Mouse (Mus musculus) layer of hippocampus, adult 8-10 months (tissue): ENCODE measurements at regions not wholly inside any gene's neighbourhood (a gene's known extent, or its start where the extent isn't known, plus 50 kb on each side); places are given as distances from the start of the nearest gene placed in this dataset.

Source experiments
- DNase-seq, 2 experiments: peaks; one replicate each; pipeline ENCODE4 v3.0.0; 2022; ENCODE audit warnings: low spot score in 2 of 2

DNA sequence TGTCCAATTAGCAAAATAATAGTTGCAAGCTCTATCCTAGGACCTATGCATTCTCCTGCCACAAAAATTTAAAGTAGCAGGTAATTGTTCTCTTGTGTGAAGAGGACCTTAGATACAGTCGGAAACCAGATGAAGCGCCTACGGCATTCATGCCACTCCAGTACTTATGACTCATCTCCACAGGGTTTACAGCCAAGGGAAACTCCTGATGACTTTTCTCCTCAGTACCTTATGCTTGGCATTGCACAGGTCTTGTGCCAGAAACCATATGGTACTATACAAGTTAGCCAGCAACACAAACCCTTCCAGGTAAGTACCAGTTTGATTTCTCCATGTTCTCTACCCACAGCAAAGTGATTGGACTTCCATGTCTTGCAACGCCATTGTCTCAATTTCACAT, 606.3 kb upstream of the Dmac1 start:
- DNase-seq, result no peak

DNA sequence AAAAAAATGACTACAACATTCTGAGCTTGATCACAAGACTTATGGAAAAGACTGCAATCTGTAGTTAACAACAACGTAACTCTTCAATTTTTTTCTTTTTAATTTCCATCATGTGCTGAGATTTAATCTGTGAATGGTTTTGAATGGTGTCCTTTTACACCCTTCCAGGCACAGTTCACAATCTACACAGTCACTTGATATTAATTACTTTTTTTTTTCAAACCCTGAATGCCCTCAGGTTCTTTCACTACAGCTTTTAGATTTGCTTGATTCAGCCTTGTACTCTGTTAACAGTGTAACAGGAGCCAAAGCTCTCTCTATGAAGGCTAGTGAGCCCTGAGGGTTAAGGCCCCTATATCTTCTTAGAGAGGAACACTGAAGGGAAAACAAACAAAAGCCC, 591.7 kb upstream of the Dmac1 start:
- no peak for DNase-seq

DNA sequence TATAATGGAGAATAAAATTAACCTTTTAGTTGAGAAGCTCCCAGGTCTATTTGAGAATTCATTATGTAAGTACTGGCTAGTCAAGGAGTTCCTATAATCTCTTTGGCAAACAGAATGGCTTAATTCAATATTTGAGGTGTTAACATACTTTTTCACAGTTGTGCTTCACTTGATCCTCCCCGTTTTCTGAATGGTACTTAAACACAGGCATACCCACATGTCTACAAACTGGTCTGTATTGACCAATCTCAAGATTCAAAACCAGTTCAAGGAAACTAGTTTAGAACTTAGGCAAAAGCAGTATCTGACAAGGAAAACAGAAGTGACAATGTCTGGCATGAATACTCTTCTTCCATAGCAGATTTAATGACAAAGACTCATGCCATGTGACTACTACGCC, 583.0 kb upstream of the Dmac1 start:
- DNase-seq, result no peak

- no peak for DNase-seq
Observed at GRCm38 (mm10) chr4:75857769-75858408, 579.8 kb upstream of the Dmac1 start.

DNA sequence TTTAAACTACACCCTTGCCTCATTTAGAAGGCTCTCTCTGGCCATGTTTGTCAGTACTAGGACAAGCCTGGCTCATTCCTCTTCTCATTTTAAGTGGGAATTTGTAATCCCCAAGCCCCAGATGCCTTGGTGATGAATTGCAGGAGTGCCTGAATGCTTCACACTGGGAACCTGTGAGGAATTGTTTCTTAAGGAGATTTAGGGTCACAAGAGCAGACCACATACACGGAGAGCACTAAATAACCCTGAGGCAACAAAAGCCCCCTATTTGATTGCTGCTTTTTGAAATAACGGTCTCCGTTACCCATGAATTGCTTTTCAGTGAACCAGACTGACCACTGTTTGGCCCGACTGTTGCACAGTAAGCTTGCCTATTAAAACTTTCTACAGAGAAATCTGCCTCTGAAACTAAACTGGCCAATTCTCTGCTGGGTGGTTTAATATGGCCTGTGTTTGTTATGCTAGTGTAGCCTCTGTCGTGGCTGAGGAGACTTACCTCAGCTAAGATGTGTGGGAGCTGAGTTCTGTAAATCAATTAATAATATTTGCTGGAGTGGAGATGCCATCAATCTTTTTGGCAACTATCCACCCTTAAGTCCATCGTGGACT, 577.7 kb upstream of the Dmac1 start:
- no peak for DNase-seq

GRCm38 (mm10) chr4:75850343-75850742, 572.2 kb upstream of the Dmac1 start:
- no peak for DNase-seq

DNA sequence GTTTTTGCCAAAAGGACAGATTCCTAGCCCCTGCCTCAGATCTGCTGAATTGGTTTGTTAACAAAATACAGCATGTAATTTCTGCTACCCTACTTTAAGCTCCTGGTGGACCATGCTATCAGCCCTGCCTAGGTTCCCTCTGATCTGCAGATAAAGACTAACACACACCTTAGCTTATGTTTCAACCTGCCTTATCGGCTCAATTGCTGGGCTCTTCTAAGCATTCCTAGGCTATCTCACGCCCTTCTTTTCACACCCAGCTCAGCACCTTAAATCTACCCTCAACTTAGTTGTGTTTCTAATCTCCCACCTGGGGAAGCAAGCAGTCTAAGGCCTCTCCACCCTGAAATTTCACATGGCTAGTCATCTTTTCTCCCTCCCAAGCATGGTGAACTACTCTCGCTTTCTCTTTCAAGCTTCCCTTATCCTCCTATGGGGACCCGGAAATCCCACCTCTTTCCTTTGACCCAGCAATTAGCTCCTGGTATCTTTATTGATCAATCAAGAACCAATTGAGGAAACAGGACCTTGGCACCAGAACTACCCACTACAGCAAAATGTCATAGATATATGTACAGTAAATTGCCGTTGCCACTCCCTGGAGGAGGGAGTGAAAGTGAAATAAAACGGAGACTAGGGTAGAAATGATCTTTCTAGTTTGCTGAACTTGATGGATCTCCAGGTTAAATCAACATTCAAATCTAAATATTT, 569.7 kb upstream of the Dmac1 start:
- no peak for DNase-seq

GRCm38 (mm10) chr4:75845021-75845420, 566.9 kb upstream of the Dmac1 start:
- no peak for DNase-seq

GRCm38 (mm10) chr4:75838619-75839018, 560.5 kb upstream of the Dmac1 start:
- DNase-seq, result no peak

GRCm38 (mm10) chr4:75827082-75827711, 549.1 kb upstream of the Dmac1 start:
- no peak for DNase-seq

GRCm38 (mm10) chr4:75819193-75819603, 541.1 kb upstream of the Dmac1 start:
- DNase-seq, result no peak

- no peak for DNase-seq
Observed at GRCm38 (mm10) chr4:75816026-75816425, 537.9 kb upstream of the Dmac1 start.

GRCm38 (mm10) chr4:75812266-75812665, 534.2 kb upstream of the Dmac1 start:
- no peak for DNase-seq

GRCm38 (mm10) chr4:75801870-75802269, 523.8 kb upstream of the Dmac1 start:
- DNase-seq, result peak in 1 of 2 experiments; percentile 5

DNA sequence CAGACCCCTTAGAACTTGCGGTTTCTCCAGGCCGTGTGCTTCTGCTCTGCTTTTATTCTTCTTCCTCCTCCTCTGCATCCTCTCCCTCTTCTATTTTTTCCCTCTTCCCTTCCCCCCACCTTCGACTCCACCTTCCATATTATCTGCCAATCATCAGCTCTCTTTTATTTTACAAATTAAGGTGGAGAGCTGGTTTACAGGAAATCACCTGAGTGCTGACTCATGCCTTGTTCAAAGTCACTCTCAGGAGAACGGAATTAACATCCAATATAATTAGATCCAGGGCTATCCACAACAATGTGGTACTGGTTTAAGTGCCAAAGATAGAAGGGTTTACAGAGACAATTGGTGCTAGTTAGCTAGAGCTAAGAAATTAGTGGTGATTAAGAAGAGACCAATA, 523.1 kb upstream of the Dmac1 start:
- DNase-seq, result no peak

DNA sequence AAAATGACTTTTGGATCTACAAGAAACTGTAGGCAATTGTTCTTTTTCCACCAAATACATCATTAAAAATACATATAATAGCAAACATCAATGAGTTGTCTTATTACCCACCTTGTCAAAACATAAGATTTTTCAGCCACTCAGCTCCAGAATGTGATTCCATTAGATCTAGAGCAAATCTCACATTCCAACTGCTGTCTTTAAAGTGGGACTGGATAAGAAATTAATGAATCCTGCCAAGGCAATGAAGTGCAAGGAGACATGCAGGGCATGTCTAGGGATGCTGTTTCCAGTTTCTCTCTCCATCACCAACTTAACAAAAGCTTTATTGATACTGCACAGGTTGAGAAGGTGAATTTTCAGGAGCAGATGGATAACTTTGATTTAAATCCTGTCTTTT, 513.7 kb upstream of the Dmac1 start:
- DNase-seq, result no peak

DNA sequence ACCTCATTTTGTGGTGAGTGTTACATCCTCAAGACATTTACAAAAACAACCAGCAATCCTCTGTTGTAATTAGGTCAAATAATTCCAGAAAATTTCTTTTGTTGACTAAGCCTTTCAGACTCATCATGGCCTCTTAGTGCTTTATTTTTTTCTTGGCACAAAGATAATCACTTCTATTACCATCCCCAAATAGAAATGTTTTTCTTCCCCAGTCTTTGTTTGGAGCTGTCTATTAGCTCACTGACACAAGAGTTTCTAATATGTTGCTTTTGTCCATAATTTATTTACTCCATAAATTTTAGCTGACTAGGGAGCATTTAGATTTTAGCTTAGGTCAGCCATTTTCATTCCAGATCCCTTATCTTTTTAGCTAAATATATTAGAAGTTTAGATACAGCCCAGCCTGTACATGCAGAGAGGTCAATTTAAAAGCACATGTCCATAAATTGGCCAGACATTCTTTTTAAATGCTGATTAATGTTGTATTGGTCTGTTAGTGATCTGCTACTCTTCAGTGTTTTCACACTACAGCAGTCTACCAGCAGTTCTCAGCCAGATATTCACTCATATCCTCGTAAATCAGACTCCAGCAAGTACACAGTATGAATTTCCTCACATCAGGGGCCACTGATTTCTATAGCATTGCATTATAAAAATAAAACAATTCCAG, 513.0 kb upstream of the Dmac1 start:
- no peak for DNase-seq

DNA sequence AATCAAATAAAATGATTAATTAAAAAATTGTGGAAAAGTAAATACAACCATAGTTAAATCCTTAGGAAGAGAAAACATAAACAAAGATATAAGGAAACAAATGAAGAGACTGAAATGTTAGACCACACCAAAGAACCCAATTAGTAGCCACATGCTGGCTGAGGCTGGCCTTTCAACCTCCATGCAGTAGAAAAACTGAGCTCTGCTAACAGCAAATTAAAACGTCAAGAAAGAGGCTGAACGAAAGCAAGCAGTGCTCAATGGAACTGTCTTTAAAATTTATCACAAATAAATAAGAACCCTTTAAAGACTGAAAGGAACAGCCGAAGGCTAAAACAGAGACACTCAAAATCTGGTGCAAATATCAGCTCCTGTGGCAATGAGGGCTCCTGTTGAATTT, 509.3 kb upstream of the Dmac1 start:
- DNase-seq, result no peak

GRCm38 (mm10) chr4:75786391-75786790, 508.3 kb upstream of the Dmac1 start:
- no peak for DNase-seq

GRCm38 (mm10) chr4:75779492-75779891, 501.4 kb upstream of the Dmac1 start:
- no peak for DNase-seq

DNA sequence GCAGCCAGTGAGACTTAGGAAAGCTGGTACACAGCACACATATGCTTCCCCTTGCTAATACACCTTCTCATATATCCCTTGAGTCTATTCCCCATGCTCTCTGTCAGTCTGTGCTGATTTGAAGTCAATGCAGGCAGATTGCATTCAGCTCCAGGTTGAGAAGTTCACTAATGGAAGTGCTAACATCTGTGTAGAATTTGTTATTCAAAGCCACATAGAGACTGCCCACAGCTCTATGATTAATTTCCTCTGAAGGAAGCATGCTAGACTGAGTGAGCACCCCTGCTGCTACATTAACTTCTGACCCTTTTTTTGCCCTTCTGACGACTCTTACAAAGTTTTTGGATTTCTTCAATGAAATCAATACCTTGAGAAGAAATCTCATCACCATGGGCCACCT, 486.0 kb upstream of the Dmac1 start:
- no peak for DNase-seq

GRCm38 (mm10) chr4:75744605-75745004, 466.5 kb upstream of the Dmac1 start:
- DNase-seq, result no peak
